Mouse (Mus musculus): ENCODE measurements around the gene Slc22a30.
"Not testable (repeated sequence)": the region's sequence is repeated elsewhere in the genome, so short reads cannot be mapped to it uniquely, and the experiment has no call there.

The Slc22a30 gene

GRCm38 (mm10) chr19:8405011-8405410 is at the start of gene Slc22a30:
Slc22a30 (minus strand) TSS chr19:8405111.
- not testable (repeated sequence) for DNase-seq (ENCODE audit: low spot score)

DNA sequence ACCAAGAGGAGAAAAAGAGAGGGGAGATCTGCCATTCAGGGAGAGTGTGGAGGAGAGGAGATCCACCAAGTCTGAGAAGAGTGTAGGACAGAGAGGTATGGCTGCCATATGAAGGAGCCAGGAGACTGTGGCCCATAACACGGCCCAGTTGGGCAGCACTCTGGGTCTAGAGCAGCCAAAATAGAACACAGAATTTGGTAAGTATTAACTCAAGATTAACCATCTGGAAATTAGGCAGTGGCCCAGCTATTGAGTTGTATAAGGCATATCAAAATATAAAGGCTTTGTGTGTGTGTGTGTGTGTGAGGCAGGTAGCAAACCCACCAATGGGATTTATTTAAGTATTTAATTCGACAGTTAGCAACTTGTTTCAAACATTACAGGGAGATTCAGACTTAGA is 43.4 kb upstream of the Slc22a30 start:
- DNase-seq (ENCODE audit: low spot score): no peak

DNA sequence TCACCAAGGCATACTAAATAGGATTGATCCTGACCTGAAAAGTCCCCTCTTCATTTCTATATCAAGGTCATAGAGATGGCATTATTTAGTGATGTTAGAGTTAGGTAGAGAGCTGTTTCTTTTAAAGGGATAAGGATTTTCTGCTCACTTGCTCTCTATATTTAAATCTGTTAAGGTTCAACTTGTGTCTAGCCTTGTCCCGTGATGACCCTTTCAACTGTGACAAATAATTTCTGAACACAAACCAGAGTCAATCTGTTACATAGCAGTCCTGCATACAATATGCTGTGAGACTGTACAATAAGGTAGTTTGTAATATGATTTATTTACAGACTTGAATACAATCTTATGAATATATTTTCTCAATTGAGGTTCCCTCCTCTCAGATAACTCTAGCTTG is 42.6 kb upstream of the Slc22a30 start:
- no peak for DNase-seq (ENCODE audit: low spot score)

DNA sequence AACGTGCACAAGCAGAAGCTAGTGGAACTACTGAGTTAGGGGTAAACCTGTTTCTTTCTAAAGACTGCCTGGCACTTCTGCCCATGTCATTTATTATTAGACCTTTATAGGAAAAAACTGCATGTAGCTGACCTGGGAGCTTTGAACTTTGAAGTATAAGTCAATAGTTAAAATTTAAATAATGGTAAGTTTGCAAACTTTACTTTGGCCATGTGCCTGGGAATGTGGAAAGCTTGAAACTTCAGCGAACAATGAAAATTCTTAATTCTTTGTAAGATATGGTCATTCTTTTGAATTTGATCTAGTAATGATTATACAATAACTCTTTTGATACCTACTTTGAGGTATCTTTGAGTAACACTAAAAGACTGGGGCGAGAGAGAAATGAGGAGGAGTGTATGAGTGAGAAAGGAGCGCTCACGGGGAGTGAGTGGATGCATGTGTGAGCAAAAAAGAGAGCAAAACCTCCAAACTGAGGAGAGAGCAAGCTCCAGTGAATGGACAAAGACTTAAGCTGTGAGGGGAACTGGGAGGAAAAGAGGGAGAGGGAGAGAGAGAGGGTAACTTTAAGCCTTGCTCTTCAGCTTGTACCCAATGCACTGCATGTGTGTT is 26.2 kb upstream of the Slc22a30 start:
- DNase-seq (ENCODE audit: low spot score): no peak

DNA sequence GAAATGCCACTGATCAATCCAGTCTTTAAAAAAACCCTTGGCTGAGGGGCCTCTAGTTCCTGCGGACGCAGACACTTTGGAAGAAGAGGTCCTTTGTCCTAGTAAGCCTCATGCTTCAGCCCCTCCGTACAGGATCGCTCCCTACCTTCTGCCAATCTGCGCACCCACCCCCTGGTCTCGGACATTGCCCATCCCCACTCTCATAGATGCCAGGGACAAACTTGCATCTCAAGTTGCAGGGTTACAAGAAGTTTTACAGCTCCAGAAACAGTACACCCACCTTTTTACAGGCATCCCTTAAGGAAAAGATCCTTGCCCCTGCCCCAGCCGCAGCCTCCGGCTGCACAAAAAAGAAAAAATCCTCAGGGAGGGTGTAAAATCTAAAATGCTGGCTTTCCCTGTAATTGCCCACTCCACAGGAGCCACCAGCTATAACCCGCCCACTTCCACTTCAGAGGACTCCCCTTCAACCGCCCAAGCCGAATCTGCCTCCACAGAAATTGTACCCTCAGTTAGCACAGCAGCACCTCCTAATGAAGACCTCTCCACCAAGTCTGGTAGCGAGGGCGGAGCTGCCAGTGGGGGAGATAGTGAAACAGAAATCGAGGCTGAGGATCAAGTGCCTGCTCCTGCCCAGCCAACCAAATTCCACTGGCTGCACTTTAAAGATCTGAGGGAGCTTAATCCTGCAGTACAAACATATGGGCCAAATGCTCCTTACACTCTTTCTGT is 2.5 kb upstream of the Slc22a30 start:
- DNase-seq (ENCODE audit: low spot score): not testable (repeated sequence)

Measured in layer of hippocampus, adult 9-10 months (tissue).